Mouse (Mus musculus) left cerebral cortex, adult 8-10 months (tissue): ENCODE measurements at regions not wholly inside any gene's neighbourhood (a gene's known extent, or its start where the extent isn't known, plus 50 kb on each side); places are given as distances from the start of the nearest gene placed in this dataset.
A peak's percentile ranks its signal among the peaks of the same experiment; 100 is the strongest.

Source experiments
- DNase-seq, 2 experiments: peaks; one replicate each; pipeline ENCODE4 v3.0.0; 2022; ENCODE audit warnings: low spot score in 2 of 2

GRCm38 (mm10) chr19:45288722-45289121 lies 53.1 kb upstream of the Lbx1 start:
- DNase-seq = no peak

GRCm38 (mm10) chr19:45297812-45298211 lies 62.2 kb upstream of the Lbx1 start:
- no peak for DNase-seq

GRCm38 (mm10) chr19:45299341-45299740 lies 63.7 kb upstream of the Lbx1 start:
- DNase-seq = no peak

- DNase-seq = no peak
Measured at GRCm38 (mm10) chr19:45299768-45300167, 63.8 kb upstream of the Btrc start.

- no peak for DNase-seq
Measured at GRCm38 (mm10) chr19:45300691-45301431, 62.7 kb upstream of the Btrc start.

- no peak for DNase-seq
Measured at GRCm38 (mm10) chr19:45301432-45301732, 62.2 kb upstream of the Btrc start.

GRCm38 (mm10) chr19:45301733-45302547 lies 61.6 kb upstream of the Btrc start:
- DNase-seq = peak; percentile 54 to 85

GRCm38 (mm10) chr19:45302548-45303241 lies 60.8 kb upstream of the Btrc start:
- no peak for DNase-seq

GRCm38 (mm10) chr19:45304538-45304937 lies 59.0 kb upstream of the Btrc start:
- DNase-seq = peak in 1 of 2 experiments; percentile 81

GRCm38 (mm10) chr19:45307299-45308275 lies 55.9 kb upstream of the Btrc start:
- no peak for DNase-seq

- DNase-seq = no peak
Measured at GRCm38 (mm10) chr19:45308676-45309275, 54.8 kb upstream of the Btrc start.

GRCm38 (mm10) chr19:45310291-45310881 lies 53.1 kb upstream of the Btrc start:
- DNase-seq = no peak

- DNase-seq = no peak
Measured at GRCm38 (mm10) chr19:45310944-45311603, 52.5 kb upstream of the Btrc start.

GRCm38 (mm10) chr19:45311831-45312537 lies 51.5 kb upstream of the Btrc start:
- no peak for DNase-seq

- DNase-seq = no peak
Measured at GRCm38 (mm10) chr19:45312713-45313365, 50.7 kb upstream of the Btrc start.
